Mouse (Mus musculus) telencephalon, adult 2 months (tissue): Measurements from ENCODE around the gene Rps6kc1.
A peak's percentile ranks its signal among the peaks of the same experiment; 100 is the strongest.

Source experiments
- DNase-seq: peaks from one replicate; pipeline ENCODE4 v3.0.0-alpha.2; 2011; ENCODE audit warnings: low read depth, low spot score

Rps6kc1 gene

DNA sequence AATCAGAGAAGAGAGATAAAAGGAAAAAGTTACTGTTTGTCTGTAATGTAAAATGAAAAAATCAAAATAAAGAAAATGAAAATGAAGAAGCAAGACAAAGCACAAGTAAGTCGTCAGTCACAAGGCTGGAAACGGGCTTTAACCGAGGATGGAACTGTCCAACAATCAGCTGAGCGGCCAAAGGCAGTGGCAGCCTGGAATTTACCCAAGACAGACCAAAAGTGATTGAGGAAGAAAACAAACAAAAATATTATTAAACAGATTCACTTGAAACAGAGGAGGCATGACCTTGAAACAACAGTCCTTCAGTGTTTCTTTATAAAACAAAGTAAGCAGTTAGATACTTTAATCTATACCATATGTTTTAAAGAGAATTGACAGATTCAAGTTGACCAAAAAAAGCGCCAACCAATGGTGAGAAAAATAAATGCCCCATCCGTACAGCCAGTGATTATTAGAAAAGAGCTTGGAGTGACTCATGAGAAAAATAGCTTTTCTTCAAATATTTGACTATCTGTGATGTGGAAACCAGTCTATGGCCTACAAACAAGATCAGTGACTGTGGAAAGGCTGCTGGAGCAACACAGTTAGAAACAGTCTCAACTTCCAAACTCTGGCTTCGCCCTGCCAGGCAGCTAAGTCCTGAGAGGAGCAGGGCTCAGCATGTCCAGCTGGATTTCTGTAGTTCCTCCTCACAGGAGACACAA lies 77.2 kb downstream of the Rps6kc1 start:
- DNase-seq: no peak

DNA sequence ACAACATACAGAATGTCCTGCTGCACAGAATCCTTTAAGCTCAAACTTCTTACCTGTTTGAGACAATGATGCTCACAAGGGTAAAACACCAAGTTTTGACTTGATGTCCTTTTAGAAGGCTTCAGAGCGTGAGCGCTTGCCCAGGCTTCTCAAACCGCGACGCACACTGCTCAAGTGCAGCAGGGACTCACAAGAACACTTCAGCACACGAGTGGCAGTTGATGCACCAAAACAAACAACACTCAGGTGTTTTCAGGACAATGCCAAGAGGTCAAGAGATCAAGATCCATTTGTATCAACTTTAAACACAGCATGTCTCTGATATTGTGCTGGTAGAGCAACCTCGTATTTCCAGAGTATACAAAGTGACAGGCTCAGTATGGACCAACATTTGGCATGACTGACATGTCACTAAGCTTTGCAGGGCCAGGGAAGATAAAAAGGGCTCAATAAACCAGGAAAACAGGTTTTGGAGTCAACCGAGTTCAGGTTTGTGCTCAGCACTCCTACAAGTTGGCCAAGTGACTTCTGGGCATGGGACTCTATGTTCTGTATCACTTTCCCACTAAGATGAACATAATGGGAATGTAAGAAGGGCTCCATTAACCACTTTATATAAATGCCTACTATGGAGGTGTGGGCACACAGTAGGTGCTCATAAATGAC lies 78.5 kb downstream of the Rps6kc1 start:
- DNase-seq: no peak

GRCm38 (mm10) chr1:190831839-190832497 lies 79.6 kb downstream of the Rps6kc1 start:
- DNase-seq: no peak

DNA sequence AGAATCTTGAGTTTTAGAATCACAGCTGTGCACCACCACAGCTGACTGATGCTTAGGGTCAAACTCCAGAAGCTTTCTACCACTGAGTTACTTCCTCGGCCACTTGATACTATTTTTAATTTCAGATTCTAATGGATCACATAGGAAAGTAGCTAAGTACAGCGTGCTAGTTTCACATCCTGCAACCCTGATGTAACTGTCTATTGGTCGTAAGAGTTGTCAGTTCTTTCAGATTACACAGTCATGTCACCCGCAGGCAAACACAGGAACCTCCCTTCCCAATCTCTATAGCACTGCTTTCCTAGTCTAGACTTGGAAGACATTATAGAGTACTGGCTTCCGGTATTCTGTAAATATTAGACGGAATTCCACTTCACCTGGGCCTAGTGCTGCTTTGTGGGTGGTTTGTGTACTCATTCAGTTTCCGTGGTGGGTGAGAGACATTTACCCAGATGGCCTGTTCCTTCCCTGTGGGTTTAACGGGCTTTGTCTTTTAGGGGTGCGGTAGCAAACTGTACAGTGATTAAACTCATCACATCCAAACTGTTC lies 85.0 kb downstream of the Rps6kc1 start:
- DNase-seq: no peak

DNA sequence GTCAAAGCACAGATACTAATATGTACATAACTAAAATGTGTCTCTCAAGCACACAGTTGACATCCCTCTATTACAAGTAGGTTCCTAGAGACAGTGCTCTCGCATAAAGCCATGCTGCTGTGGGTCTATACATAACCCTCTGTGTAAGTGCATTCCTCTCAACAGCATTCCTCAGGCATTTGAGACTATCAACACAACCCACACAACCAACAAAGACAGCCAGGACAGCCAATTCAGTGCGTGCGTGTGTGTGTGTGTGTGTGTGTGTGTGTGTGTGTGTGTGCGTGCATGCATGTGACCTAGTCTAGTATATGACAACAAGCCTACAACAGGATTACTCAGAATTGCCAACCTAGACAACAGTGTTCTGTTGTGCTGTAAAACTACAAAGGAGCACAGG lies 87.8 kb downstream of the Rps6kc1 start:
- DNase-seq: no peak

DNA sequence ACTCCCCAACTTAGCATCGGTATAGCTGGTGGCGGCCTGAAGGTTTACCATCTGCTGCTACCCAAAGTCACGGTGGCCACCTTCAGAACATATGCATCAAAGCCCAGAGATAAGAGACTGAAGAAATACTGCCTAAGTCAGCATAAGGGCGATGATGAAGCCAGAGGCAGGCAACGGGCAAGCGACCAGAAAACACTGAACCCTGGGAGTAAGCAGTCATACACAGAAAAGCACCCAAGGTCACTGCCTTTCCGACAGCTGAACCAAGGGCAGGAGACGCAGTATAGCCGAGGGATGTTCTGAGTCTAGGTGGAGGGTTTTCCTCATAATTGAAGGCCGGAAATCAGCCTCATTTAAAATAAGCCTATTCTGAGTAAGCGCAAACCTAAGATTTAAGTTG lies 95.4 kb downstream of the Rps6kc1 start:
- no peak for DNase-seq

DNA sequence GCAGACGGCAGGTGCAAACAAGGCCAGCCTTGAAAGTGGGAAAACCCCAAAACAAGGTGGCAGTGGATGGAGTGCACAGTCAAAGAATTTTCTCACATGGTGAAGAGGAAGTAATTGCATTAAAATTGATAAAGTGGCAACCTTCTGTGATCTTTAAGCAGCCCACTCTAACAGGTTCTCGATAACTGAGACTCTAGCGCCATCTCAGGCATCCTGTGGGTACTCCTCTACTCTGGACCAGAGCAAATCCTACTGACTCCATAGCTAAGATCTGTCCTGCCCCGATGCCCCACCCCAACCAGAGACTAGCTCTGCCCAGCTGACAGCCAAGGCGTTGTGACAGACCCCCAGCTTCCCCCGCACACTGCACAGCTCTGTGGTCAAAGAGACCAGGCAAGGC lies 101.2 kb downstream of the Rps6kc1 start:
- DNase-seq: no peak

DNA sequence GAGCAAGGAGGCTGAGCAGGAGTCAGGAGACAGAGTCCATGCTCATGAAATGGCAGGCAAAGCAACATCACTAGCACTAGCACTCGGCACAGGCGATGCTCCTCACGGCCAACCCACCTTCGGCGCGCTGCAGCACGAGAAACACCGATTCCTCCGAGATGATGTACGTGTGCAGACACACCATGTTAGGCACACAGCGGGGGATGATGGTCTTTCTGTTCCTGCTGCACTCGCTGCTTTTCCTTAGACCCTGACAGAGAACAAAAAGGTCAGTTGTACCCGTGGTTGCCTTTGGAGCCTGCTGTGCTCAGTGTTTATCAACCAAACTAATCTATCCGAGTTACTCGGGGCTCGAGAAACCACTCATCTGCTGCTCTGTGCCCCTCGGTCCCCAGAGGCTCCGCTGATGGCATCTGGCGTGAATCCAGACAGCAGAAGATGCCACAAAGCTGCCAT lies 102.8 kb downstream of the Rps6kc1 start:
- no peak for DNase-seq

GRCm38 (mm10) chr1:190806817-190807216 lies 104.8 kb downstream of the Rps6kc1 start:
- no peak for DNase-seq

- DNase-seq: no peak
These were observed 112.9 kb downstream of the Rps6kc1 start for GRCm38 (mm10) chr1:190798668-190799067.

- no peak for DNase-seq
These were observed 114.0 kb downstream of the Rps6kc1 start for GRCm38 (mm10) chr1:190797483-190798058.

DNA sequence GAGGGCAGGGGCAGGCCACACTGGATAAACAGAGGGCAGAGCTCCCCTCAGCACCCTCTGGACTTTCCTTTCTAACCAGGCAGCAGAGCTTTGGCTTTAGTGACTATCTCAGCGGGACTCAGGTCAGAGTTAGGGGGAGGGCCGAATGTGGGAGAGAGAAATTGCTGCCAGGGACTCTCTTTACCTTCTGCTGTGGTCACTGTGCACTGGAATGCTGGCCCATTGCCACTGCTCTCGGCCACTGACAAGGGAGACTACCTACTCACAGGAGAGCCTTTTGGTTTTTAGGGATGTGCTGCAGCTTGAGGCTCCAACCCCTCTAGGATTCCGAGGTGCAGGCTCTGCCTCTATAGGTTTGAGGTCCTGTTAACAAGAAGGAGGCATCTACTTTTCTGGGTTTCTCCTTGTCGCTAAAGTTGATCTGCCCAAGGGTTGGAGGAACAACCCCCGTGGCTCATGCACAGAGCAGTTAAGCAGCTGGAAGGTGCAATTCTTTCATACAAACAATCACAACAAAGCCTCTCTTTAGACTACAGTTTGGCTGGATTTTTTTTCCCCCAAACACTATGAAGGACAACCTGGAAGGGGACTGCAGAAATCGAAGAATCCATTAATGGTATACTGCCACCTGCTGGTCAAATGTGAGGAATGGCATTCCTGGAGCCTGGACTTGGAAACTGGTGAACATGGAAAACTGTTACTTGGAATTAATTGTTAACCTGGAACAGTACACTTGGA lies 114.7 kb downstream of the Rps6kc1 start:
- peak; percentile 43 for DNase-seq

GRCm38 (mm10) chr1:190791638-190792037 lies 119.9 kb downstream of the Rps6kc1 start:
- DNase-seq: no peak

DNA sequence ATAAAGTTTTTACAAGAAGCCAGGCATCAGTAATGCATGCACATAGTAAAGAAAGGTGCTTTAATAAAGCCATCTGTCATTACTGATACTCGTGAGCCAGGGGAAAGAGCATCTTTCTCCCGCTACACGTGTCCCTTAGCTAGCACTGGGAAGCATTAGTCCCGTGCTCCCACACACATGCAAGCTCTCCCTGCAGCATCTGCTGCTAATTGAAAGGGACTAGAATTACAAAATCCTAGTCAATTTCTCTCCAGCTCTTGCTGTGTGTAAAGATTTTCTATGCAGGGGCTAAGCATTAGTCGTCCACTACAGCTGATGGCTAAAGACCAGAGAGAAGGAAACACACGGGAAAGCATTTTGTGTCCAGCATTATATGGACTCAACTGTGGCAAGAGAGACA lies 120.8 kb downstream of the Rps6kc1 start:
- DNase-seq: no peak

- DNase-seq: no peak
These were observed 133.9 kb downstream of the Rps6kc1 start for GRCm38 (mm10) chr1:190777660-190778059.

- no peak for DNase-seq
These were observed 135.3 kb downstream of the Rps6kc1 start for GRCm38 (mm10) chr1:190776260-190776659.

- no peak for DNase-seq
These were observed 139.3 kb downstream of the Rps6kc1 start for GRCm38 (mm10) chr1:190772088-190772885.

DNA sequence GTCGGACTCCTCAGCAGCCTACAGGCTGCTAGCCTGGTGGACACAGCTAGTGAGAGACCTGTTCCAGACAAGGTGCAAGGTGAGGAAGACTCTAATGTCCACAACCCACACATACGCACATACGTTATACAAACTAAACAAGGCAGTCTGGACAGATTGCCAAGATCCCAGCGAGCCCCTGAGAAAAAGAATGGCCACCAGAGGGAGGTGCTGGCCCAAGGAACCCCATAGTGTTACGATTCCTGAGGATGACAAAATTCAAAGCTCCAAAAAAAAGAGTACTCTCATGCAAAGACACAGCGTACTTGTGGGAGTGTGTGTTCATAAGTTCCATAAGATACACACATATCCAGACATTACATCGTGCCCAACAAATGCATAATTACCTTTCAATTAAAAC lies 141.8 kb downstream of the Rps6kc1 start:
- DNase-seq: no peak

- no peak for DNase-seq
These were observed 143.3 kb downstream of the Rps6kc1 start for GRCm38 (mm10) chr1:190768307-190768706.

GRCm38 (mm10) chr1:190767621-190768020 lies 143.9 kb downstream of the Rps6kc1 start:
- DNase-seq: no peak

DNA sequence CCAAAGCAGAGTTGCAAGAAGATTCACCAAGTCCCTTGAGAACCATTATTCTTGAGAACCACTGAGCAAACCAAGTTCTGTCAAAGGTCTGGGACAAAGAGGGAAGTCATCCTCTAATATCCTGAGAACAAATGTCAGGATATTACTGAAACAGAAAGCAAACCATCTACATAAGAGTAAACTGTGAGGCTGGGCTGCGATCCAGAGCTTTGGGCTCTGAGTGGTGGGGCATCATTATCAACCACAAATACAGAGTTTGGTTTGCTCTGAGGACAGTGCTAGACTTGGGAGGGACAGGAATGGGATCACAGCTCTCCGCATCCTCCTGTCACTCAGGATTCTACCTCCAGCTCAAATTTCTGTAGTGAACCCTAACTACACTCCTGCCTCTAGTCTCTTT lies 144.8 kb downstream of the Rps6kc1 start:
- no peak for DNase-seq
